ENCODE assay signal across 26 mouse cellular contexts in genomic region chr1:23322208-23322607, GRCm38 (mm10).
"Had no signal": no experiment of that assay in that cellular context is flagged by ENCODE, and none has a peak within 500 bp of the region (broad histone marks: within the 10 kb centered on the region; RNA-seq: fewer than 3 reads in every experiment).

No protein-coding gene starts in this region.

- ATAC-seq: liver, embryonic 12.5 days; liver, postnatal 0 days had no signal

- H3K27me3 ChIP-seq: limb, embryonic 12.5 days; limb, embryonic 13.5 days; limb, embryonic 15.5 days; liver, embryonic 13.5 days; liver, embryonic 15.5 days; lung, embryonic 15.5 days; megakaryocyte, embryonic 14.5 days; midbrain, embryonic 12.5 days; midbrain, embryonic 13.5 days; midbrain, embryonic 15.5 days; neural tube, embryonic 12.5 days; neural tube, embryonic 13.5 days had no signal

- H3K27ac ChIP-seq: limb, embryonic 10.5 days; limb, embryonic 12.5 days; limb, embryonic 13.5 days; limb, embryonic 15.5 days; liver, embryonic 12.5 days; liver, embryonic 13.5 days; liver, embryonic 14.5 days; liver, embryonic 15.5 days; macrophage; midbrain, embryonic 15.5 days; neural tube, embryonic 12.5 days; neural tube, embryonic 13.5 days had no signal

- H3K9me3 ChIP-seq: limb, embryonic 10.5 days; limb, embryonic 12.5 days; limb, embryonic 13.5 days; limb, embryonic 15.5 days; liver, embryonic 12.5 days; liver, embryonic 13.5 days; liver, embryonic 15.5 days; lung, embryonic 15.5 days; megakaryocyte, embryonic 14.5 days; midbrain, embryonic 10.5 days; midbrain, embryonic 12.5 days; midbrain, embryonic 13.5 days; midbrain, embryonic 15.5 days; neural tube, embryonic 12.5 days; neural tube, embryonic 13.5 days had no signal

- H3K4me3 ChIP-seq: limb, embryonic 10.5 days; limb, embryonic 12.5 days; limb, embryonic 13.5 days; limb, embryonic 15.5 days; liver, embryonic 12.5 days; liver, embryonic 13.5 days; liver, embryonic 15.5 days; megakaryocyte, embryonic 14.5 days; midbrain, embryonic 15.5 days; myocyte; neural tube, embryonic 12.5 days; neural tube, embryonic 13.5 days had no signal

- H3K36me3 ChIP-seq: limb, embryonic 10.5 days; limb, embryonic 12.5 days; limb, embryonic 13.5 days; limb, embryonic 15.5 days; liver, embryonic 12.5 days; liver, embryonic 13.5 days; liver, embryonic 15.5 days; lung, embryonic 15.5 days; midbrain, embryonic 10.5 days; midbrain, embryonic 12.5 days; midbrain, embryonic 13.5 days; midbrain, embryonic 15.5 days; neural tube, embryonic 12.5 days; neural tube, embryonic 13.5 days had no signal

- H3K9ac ChIP-seq: limb, embryonic 12.5 days; limb, embryonic 13.5 days; limb, embryonic 15.5 days; liver, embryonic 12.5 days; liver, embryonic 13.5 days; liver, embryonic 14.5 days; liver, embryonic 15.5 days; liver, postnatal 0 days; lung, embryonic 14.5 days; midbrain, embryonic 12.5 days; midbrain, embryonic 13.5 days; midbrain, embryonic 15.5 days; neural tube, embryonic 12.5 days; neural tube, embryonic 13.5 days had no signal

- H3K4me2 ChIP-seq: limb, embryonic 12.5 days; limb, embryonic 13.5 days; limb, embryonic 15.5 days; liver, embryonic 11.5 days; liver, embryonic 15.5 days; midbrain, embryonic 11.5 days; neural tube, embryonic 12.5 days had no signal

- DNase-seq: liver; liver, embryonic 13.5 days; liver, postnatal 0 days; lung, adult 2 months; lung, postnatal 36 days; midbrain, embryonic 14.5 days had no signal

- H3K4me1 ChIP-seq: limb, embryonic 10.5 days; limb, embryonic 12.5 days; limb, embryonic 13.5 days; limb, embryonic 15.5 days; liver, embryonic 13.5 days; liver, embryonic 15.5 days; neural tube, embryonic 12.5 days; neural tube, embryonic 13.5 days had no signal
